ENCODE assay signal across 17 mouse cellular contexts in genomic region chr5:118199670-118200069, GRCm38 (mm10). TPM values are rescaled to one million over a fixed set of nuclear protein-coding genes. Genes with fewer than 3 reads are reported as not detected.
"Had no signal": no experiment of that assay in that cellular context is flagged by ENCODE, and none has a peak within 500 bp of the region (broad histone marks: within the 10 kb centered on the region; RNA-seq: fewer than 3 reads in every experiment).

No protein-coding gene starts in this region.

- H3K9me3 ChIP-seq: megakaryocyte, embryonic 14.5 days; midbrain, embryonic 13.5 days; midbrain, embryonic 15.5 days; neural tube, embryonic 12.5 days; stomach, embryonic 15.5 days had no signal

- DNase-seq: lung, adult 18-20 months; lung, embryonic 14.5 days; lung, postnatal 10 days; lung, postnatal 36 days; right cerebral cortex, postnatal 14 days; thymus, adult 2 months; thymus, postnatal 25 days; thymus, postnatal 4 days had no signal

- H3K27me3 ChIP-seq: midbrain, embryonic 13.5 days; midbrain, embryonic 15.5 days; neural tube, embryonic 12.5 days; stomach, embryonic 15.5 days had no signal

- H3K36me3 ChIP-seq: stomach, embryonic 15.5 days had no signal

- H3K9ac ChIP-seq: lung, embryonic 14.5 days; midbrain, embryonic 13.5 days; midbrain, embryonic 15.5 days; neural tube, embryonic 12.5 days; stomach, embryonic 15.5 days had no signal

- H3K27ac ChIP-seq: macrophage; midbrain, embryonic 13.5 days; midbrain, embryonic 15.5 days; neural tube, embryonic 12.5 days; stomach, embryonic 15.5 days; stomach, postnatal 0 days had no signal

- H3K4me1 ChIP-seq: megakaryocyte, embryonic 14.5 days; midbrain, embryonic 13.5 days; midbrain, embryonic 15.5 days; stomach, embryonic 15.5 days had no signal

- H3K4me2 ChIP-seq: lung, embryonic 14.5 days; midbrain, embryonic 11.5 days; midbrain, embryonic 13.5 days; midbrain, embryonic 15.5 days; neural tube, embryonic 12.5 days; stomach, embryonic 15.5 days had no signal

- H3K4me3 ChIP-seq: megakaryocyte, embryonic 14.5 days; midbrain, embryonic 13.5 days; midbrain, embryonic 15.5 days; neural tube, embryonic 12.5 days; stomach, embryonic 15.5 days had no signal

- ATAC-seq: midbrain, embryonic 13.5 days; midbrain, embryonic 15.5 days had no signal

RNA-seq across cellular contexts. Expression of gene Hrk, which starts 35.2 kb away (rescaled TPM):
- polyA plus RNA-seq: lung, embryonic 14.5 days; macrophage; spleen, adult 2 months had no signal
